Mouse (Mus musculus) layer of hippocampus, postnatal 25 days (tissue): ENCODE data around the gene Odf3b. TPM values are rescaled to one million over a fixed set of nuclear protein-coding genes. Genes with fewer than 3 reads are reported as not detected.

Experiments
- DNase-seq, 2 experiments: peaks; one replicate each; pipeline ENCODE4 v3.0.0; 2022; ENCODE audit warnings: mixed read lengths in 2 of 2, low spot score in 1 of 2; ENCODE audit errors: extremely low spot score in 1 of 2
- total RNA-seq, 2 experiments: library from RNA; stranded (reverse); gene quantifications; 2 replicates each; pipeline ENCODE4 v1.2.3; 2021

The Odf3b gene
- total RNA-seq, 2 experiments from 2014 or later: 1.6 to 3.2 TPM

DNA sequence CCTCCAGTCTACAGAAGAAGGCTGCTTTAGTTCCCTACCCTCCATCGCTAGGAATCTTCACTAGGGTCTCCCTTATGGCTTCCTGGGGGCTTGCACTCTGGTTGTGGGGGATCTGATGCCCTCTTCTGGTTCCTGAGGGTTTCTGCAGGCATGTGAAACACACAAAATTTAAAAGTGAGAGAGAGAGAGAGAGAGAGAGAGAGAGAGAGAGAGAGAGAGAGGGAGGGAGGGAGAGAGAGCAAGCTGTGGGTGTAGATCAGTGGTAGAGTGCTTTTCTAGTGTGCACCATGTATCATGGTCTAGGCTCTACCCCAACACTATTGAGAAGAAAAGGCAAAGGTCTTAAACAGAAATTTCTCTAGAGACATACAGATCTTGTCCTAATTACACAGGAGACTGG lies 37.4 kb downstream of the Odf3b start:
- no peak for DNase-seq

DNA sequence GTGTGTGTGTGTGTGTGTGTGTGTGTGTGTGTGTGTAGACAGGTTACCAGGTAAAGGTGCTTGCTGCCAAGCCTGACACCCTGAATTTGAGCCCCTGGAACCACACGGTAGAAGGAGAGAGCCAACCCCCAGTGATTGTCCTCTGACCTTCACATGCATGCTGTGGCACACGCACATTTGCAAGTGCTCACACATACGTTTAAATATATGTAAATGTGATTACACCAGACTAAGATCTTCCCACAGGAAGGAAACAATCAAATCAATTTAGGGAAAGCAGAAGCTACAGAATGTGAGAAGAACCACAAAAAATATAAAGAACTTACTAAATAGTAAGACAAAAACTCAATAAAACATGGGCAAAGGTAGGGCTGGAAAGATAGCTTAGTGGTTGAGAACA lies 38.9 kb downstream of the Odf3b start:
- no peak for DNase-seq

- DNase-seq: no peak
These were observed 39.4 kb downstream of the Odf3b start for GRCm38 (mm10) chr15:89339696-89340095.

DNA sequence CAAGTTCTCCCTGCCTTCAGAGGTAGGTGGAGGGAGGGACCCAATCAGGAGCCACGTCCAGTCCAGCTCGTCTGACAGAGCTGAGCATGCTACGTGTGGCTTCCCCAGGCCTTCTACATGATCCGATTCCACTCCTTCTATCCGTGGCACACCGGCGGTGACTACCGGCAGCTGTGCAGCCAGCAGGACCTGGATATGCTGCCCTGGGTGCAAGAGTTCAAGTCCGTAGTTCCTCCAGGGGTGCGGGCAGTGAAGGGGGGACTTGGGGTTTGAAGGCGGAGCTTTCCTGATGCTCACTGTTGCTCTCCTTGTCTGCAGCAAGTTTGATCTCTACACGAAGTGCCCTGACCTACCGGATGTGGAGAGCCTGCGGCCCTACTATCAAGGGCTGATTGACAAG lies 42.7 kb downstream of the Odf3b start:
- no peak for DNase-seq

DNA sequence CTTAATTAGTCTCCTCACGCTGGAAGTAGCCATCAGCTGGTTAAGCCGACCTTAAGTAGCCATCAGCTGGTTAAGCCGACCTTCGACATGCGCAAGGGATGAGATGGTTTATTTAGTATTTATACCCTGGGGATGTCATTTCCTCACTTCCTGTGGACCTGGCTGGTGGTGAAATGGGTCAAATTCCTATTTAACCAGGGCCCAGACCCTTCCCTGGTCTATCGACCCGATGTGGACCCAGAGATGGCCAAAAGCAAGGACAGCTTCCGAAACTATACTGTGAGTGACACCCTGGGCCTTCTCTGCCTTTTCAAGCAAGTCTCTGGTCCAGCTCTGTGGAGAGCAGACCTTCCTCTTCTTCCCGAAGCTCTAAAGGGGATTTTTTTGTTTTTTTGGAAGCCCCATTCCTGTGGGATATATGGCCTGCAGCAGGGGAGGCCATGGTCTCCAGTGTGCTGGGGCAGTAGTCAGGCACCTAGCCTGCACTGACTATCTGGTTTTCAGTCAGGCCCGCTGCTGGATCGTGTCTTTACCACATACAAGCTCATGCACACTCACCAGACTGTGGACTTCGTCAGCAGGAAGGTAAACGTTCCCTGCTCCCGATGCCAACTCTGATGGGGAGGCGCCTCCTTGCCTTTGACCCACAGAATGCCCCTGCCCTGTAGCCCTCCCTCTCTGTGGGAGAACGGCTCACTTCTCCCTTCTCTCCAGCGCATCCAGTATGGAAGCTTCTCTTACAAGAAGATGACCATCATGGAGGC lies 44.1 kb downstream of the Odf3b start:
- no peak for DNase-seq

- DNase-seq: no peak
These were observed 44.8 kb downstream of the Odf3b start, which contains the start of gene Miox for GRCm38 (mm10) chr15:89334271-89334670. Gene Miox (plus strand): TSS chr15:89334398.

Other genes with a start within 250 kb of the Odf3b start
- 1 to 10 TPM; 2.7 to 5.1 TPM for gene Mapk12, start 238.6 kb downstream of the Odf3b start, total RNA-seq
- 10 to 100 TPM; 20.3 to 24.8 TPM for gene Mapk11, start 229.7 kb downstream of the Odf3b start, total RNA-seq
- gene Plxnb2, start 198.5 kb downstream of the Odf3b start, total RNA-seq: 10 to 100 TPM; 50.0 to 56.5 TPM
- 10 to 100 TPM; 33.3 to 42.0 TPM for gene Dennd6b, start 182.8 kb downstream of the Odf3b start, total RNA-seq
- gene Ppp6r2, start 167.7 kb downstream of the Odf3b start, total RNA-seq: 100 to 1,000 TPM; 164 to 166 TPM
- 100 to 1,000 TPM; 317 to 364 TPM for gene Sbf1, start 64.0 kb downstream of the Odf3b start, total RNA-seq
- not detected for gene Adm2, start 56.6 kb downstream of the Odf3b start, total RNA-seq
- gene Miox, start 44.9 kb downstream of the Odf3b start, total RNA-seq: not detected
- gene Lmf2, start 23.6 kb downstream of the Odf3b start, total RNA-seq: 10 to 100 TPM; 15.2 to 20.8 TPM
- gene Ncaph2, start 23.6 kb downstream of the Odf3b start, total RNA-seq: 10 to 100 TPM; 84.1 to 95.0 TPM
- 10 to 100 TPM; 34.1 to 36.7 TPM for gene Sco2, start 5.4 kb downstream of the Odf3b start, total RNA-seq
- gene Tymp, start 2.2 kb downstream of the Odf3b start, total RNA-seq: 1 to 10 TPM; 1.5 to 1.8 TPM
- under 1 TPM; 0.30 to 0.38 TPM for gene Klhdc7b, start 5.6 kb upstream of the Odf3b start, total RNA-seq
- gene Syce3, start 31.2 kb upstream of the Odf3b start, total RNA-seq: not detected
- 1 to 10 TPM; 1.4 to 2.3 TPM for gene Cpt1b, start 46.6 kb upstream of the Odf3b start, total RNA-seq
- 1 to 10 TPM; 2.1 to 2.4 TPM for gene C730034F03Rik, start 50.3 kb upstream of the Odf3b start, total RNA-seq
- gene Gm44502, start 50.4 kb upstream of the Odf3b start, total RNA-seq: not detected
- gene Chkb, start 50.6 kb upstream of the Odf3b start, total RNA-seq: 10 to 100 TPM; 34.3 to 43.4 TPM
- gene Mapk8ip2, start 74.6 kb upstream of the Odf3b start, total RNA-seq: 100 to 1,000 TPM; 242 to 243 TPM
- gene Arsa, start 98.1 kb upstream of the Odf3b start, total RNA-seq: 10 to 100 TPM; 29.4 to 29.6 TPM
- 100 to 1,000 TPM; 235 to 265 TPM for gene Shank3, start 120.3 kb upstream of the Odf3b start, total RNA-seq
- gene Acr, start 189.0 kb upstream of the Odf3b start, total RNA-seq: under 1 TPM; 0.37 to 0.96 TPM
- 10 to 100 TPM; 27.3 to 33.4 TPM for gene Rabl2, start 212.6 kb upstream of the Odf3b start, total RNA-seq